Mouse (Mus musculus) urinary bladder, postnatal 10 days (tissue): ENCODE measurements around the gene Pde4b.
"Not testable (repeated sequence)": the region's sequence is repeated elsewhere in the genome, so short reads cannot be mapped to it uniquely, and the experiment has no call there.

Source experiments
- DNase-seq: peaks from one replicate; pipeline ENCODE4 v3.0.0; 2022; ENCODE audit warnings: low spot score

Pde4b gene

GRCm38 (mm10) chr4:102480830-102481484 is 393.6 kb downstream of the Pde4b start:
- no peak for DNase-seq

- no peak for DNase-seq
Measured at GRCm38 (mm10) chr4:102483354-102484018, 396.1 kb downstream of the Pde4b start.

- no peak for DNase-seq
Measured at GRCm38 (mm10) chr4:102484738-102485137, 397.4 kb downstream of the Pde4b start.

GRCm38 (mm10) chr4:102486134-102486920 is 399.0 kb downstream of the Pde4b start:
- DNase-seq = no peak

GRCm38 (mm10) chr4:102486921-102487240 is 399.5 kb downstream of the Pde4b start:
- no peak for DNase-seq

GRCm38 (mm10) chr4:102488000-102488399 is 400.7 kb downstream of the Pde4b start:
- no peak for DNase-seq

- DNase-seq = no peak
Measured at GRCm38 (mm10) chr4:102491468-102492123, 404.3 kb downstream of the Pde4b start.

- no peak for DNase-seq
Measured at GRCm38 (mm10) chr4:102492911-102493310, 405.6 kb downstream of the Pde4b start.

- DNase-seq = no peak
Measured at GRCm38 (mm10) chr4:102493342-102494128, 406.2 kb downstream of the Pde4b start.

- not testable (repeated sequence) for DNase-seq
Measured at GRCm38 (mm10) chr4:102494203-102494602, 406.9 kb downstream of the Pde4b start.

- DNase-seq = no peak
Measured at GRCm38 (mm10) chr4:102495001-102495400, 407.7 kb downstream of the Pde4b start.

GRCm38 (mm10) chr4:102495474-102495873 is 408.1 kb downstream of the Pde4b start:
- no peak for DNase-seq

- no peak for DNase-seq
Measured at GRCm38 (mm10) chr4:102496269-102497177, 409.2 kb downstream of the Pde4b start.

GRCm38 (mm10) chr4:102497221-102497620 is 409.9 kb downstream of the Pde4b start:
- no peak for DNase-seq

- DNase-seq = no peak
Measured at GRCm38 (mm10) chr4:102498169-102498919, 411.0 kb downstream of the Pde4b start.

GRCm38 (mm10) chr4:102498920-102499316 is 411.6 kb downstream of the Pde4b start:
- DNase-seq = no peak

GRCm38 (mm10) chr4:102505714-102506113 is 418.4 kb downstream of the Pde4b start:
- DNase-seq = no peak

- no peak for DNase-seq
Measured at GRCm38 (mm10) chr4:102506376-102507280, 419.3 kb downstream of the Pde4b start.

GRCm38 (mm10) chr4:102507344-102507743 is 420.0 kb downstream of the Pde4b start:
- no peak for DNase-seq
